Mouse (Mus musculus): Measurements from ENCODE around the gene Gdf10.

GRCm38 (mm10) chr14:33974752-33975151 lies 51.4 kb downstream of the Gdf10 start:
- no peak for TF ChIP-seq CTCF (IDR thresholded peaks at IDR 0.05; ENCODE audit: low read depth, low read length)
- TF ChIP-seq EP300 (IDR thresholded peaks at IDR 0.05; ENCODE audit: insufficient read depth, low read depth, low read length): no peak
